Mouse (Mus musculus) liver, adult 2 months (tissue): ENCODE measurements around the gene Enc1. TPM values are rescaled to one million over a fixed set of nuclear protein-coding genes. Genes with fewer than 3 reads are reported as not detected.

Experiments used
- DNase-seq: peaks from one replicate; pipeline ENCODE4 v3.0.0-alpha.2; 2011; ENCODE audit warnings: low read depth, low spot score; ENCODE audit errors: extremely low read depth
- H3K27ac ChIP-seq: fragments of 200-500 bp; replicated peaks from 2 replicates; pipeline ENCODE4 v1.5.1; 2012; ENCODE audit warnings: low read depth, mild to moderate bottlenecking, control low read depth, inconsistent platforms, low read length; ENCODE audit not compliant: insufficient read depth
- H3K27me3 ChIP-seq: fragments of 200-500 bp; 2 replicates; pipeline ENCODE4 v1.6.1; 2012; ENCODE audit warnings: mild to moderate bottlenecking, moderate library complexity, low read length, inconsistent platforms; ENCODE audit not compliant: control insufficient read depth, insufficient read depth
- H3K36me3 ChIP-seq: fragments of 200-500 bp; 2 replicates; pipeline ENCODE4 v1.6.1; 2012; ENCODE audit warnings: low read length, inconsistent platforms; ENCODE audit not compliant: control insufficient read depth, insufficient read depth
- H3K4me1 ChIP-seq: fragments of 200-500 bp; 2 replicates; pipeline ENCODE4 v1.6.1; 2011; ENCODE audit warnings: low read length; ENCODE audit not compliant: control insufficient read depth, insufficient read depth
- H3K4me3 ChIP-seq: fragments of 200-500 bp; 2 replicates; pipeline ENCODE4 v1.5.1; 2011; ENCODE audit warnings: low read depth, mild to moderate bottlenecking, control low read depth, low read length, moderate library complexity; ENCODE audit not compliant: insufficient read depth
- H3K79me2 ChIP-seq: fragments of 200-500 bp; 2 replicates; pipeline ENCODE4 v1.6.1; 2012; ENCODE audit warnings: inconsistent platforms, mild to moderate bottlenecking, low read length, moderate library complexity; ENCODE audit not compliant: control insufficient read depth, insufficient read depth
- H3K9ac ChIP-seq: fragments of 200-500 bp; 2 replicates; pipeline ENCODE4 v1.6.1; 2012; ENCODE audit warnings: low read depth, mild to moderate bottlenecking, control low read depth, inconsistent platforms, low read length
- CTCF ChIP-seq: fragments of 200-500 bp; IDR thresholded peaks from 2 replicates; pipeline ENCODE4 v1.5.1; 2011; ENCODE audit warnings: low read depth, low read length, control low read depth
- POLR2A ChIP-seq: fragments of 200-500 bp; IDR thresholded peaks from 2 replicates; pipeline ENCODE4 v1.6.1; 2011; ENCODE audit warnings: low read length, control low read depth; ENCODE audit not compliant: insufficient read depth; ENCODE audit errors: extremely low read depth
- WGBS: fragments of 180-500 bp; shearing (Covaris S2); methylation state at CpG from one replicate; pipeline ENCODE4 v1.1.7; 2018; 5-methylcytosine and 5-hydroxymethylcytosine counted together
- polyA plus RNA-seq: library from polyadenylated mRNA; depleted of rRNA; stranded (reverse); fragments of >200 nt; gene quantifications from 2 replicates; pipeline ENCODE4 v1.2.3, GENCODE M21; 2012
- total RNA-seq: library from RNA; depleted of rRNA; stranded (reverse); fragments of >200 nt; gene quantifications from 2 replicates; pipeline ENCODE4 v1.2.3, GENCODE M21; 2014

The Enc1 gene
- total and polyA plus RNA-seq, 2 experiments: 1.3 to 2.6 TPM

DNA sequence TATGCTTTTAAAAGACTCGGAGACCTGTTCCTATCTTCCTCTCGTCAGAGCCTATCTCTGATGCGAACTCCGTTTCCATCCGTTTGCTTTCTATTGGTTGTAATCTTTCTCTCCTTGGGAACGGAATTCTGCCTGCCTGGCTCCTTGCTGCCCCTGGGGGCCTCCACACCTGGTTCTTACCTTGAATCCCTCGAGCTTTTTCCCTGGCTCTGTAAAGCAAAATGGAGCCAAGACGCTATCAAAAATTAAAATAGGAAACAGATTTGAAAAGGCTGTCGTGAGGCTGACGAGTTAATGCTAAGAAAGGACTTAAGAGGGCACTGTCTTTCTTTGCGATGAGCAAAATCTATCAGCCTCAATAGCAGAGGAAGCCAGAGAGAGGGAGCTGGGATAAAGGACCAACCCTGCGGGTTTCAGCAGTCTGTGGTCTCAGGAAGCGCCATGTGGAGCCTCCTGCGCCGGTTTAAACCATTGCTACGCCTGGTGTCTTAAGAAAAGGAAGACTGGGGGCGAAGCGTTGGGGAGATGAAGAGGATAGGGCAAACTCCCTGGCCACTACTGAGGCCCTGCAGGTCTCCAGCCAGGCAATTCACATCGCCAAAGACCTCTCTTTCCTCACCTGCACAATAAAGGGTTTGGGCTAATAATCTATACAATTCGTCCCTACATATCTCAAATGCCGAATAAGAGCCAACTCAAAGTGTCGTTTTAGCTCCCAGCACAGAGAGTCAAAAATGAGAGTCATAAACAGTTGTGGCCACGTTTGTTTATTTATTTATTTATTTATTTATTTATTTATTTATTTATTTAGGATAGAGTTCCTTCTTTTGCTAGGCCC lies 1.3 kb upstream of the Enc1 start:
- 20% methylated on average over 23 of the region's 23 CpGs for WGBS
- Histone ChIP-seq H3K27ac (no peak overlapping the region), H3K79me2 (no peaks in the 10 kb centered on the region), H3K4me3 (no peak overlapping the region), H3K4me1 (peaks cover 4% of the 10 kb centered on the region; the same call in 1 of the 2 replicates), H3K9ac (no peak overlapping the region), H3K36me3 (no peaks in the 10 kb centered on the region), H3K27me3 (no peaks in the 10 kb centered on the region)
- DNase-seq: peak; percentile 74
- TF ChIP-seq POLR2A (no peak), CTCF (peak; percentile 49)

DNA sequence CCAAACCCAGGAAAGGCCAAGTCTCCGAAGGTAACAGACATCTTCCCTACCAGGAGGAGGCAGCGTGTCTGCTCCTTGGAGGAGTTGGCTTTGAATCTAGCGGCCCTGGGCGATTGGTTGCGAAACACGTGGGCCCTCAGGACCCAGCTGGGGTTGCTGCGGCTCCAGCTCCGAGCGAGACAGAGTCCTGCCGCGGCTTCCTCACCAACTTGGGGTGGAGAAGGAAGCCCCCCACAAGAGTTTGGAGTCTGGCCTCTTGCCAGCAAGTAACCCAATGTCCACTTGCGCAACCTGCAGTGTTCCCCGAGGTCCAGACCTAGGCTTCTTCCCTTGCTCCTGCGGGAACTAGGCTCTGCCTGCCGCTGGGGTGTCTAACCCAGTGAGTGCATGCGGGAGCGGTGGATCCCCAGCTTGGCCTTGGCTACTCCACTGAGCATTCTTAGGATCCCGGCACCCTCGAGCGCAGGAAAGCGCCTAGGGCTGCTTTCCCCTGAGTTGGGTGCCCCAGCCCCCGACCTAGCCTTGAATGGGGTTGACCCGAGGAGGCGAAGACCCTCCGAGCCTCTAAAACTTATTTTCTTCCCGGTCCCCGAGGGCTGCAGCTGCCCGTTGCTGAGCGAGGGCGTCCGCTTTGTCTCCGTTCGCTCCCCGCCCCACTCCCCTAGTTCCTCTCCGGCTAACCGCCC lies 483 bp upstream of the Enc1 start:
- DNase-seq: peak; percentile 46
- under 1% methylated on average over 34 of the region's 36 CpGs for WGBS
- Histone ChIP-seq H3K79me2 (no peaks in the 10 kb centered on the region), H3K27me3 (no peaks in the 10 kb centered on the region), H3K27ac (peak overlapping the region; percentile 52), H3K4me1 (peaks cover 4% of the 10 kb centered on the region; the same call in 1 of the 2 replicates), H3K9ac (peak overlapping the region; percentile 91), H3K4me3 (peak overlapping the region; percentile 87), H3K36me3 (no peaks in the 10 kb centered on the region)
- TF ChIP-seq POLR2A (no peak), CTCF (peak; percentile 32)

DNA sequence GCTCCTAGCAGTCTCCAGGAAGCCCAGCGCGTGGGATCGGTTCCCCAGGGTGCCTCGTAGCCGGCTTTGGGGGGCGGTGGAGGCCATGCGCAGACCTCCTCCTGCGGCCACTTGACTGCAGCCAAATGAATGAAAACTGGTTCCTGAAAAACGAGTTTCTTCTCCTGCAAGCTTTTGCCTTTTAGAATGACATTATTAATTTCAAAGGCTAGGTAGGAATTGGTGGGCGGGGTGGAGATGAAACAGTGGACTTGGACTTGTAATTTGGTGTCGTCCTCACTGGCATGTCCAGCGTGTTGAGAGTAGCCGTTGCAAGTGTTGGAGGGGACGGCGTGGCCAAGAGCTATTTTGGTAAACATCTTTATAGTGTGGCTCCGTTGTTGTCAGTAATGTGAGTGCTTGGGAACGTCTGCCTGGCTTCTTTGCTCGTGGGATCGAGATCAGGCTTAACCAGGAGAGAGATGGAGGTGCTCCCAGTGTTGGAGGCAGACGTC lies 929 bp downstream of the Enc1 start:
- H3K79me2 ChIP-seq: 0 out of 2 replicates have a peak, but pooled peaks cover 3% of the 10 kb centered on the region
- peak overlapping the region; percentile 87 for H3K4me3 ChIP-seq
- H3K36me3 ChIP-seq: no peaks in the 10 kb centered on the region
- TF ChIP-seq POLR2A: no peak
- no peak for TF ChIP-seq CTCF
- no peaks in the 10 kb centered on the region for H3K27me3 ChIP-seq
- WGBS: under 1% methylated on average over 20 of the region's 20 CpGs
- peak overlapping the region; percentile 91 for H3K9ac ChIP-seq
- H3K27ac ChIP-seq: 0 out of 2 replicates have a peak overlapping the region, but pooled peaks have one; percentile 69
- peak; percentile 45 for DNase-seq
- peaks cover 4% of the 10 kb centered on the region; the same call in 1 of the 2 replicates for H3K4me1 ChIP-seq

GRCm38 (mm10) chr13:97242716-97243115 lies 1.8 kb downstream of the Enc1 start:
- H3K79me2 ChIP-seq: 0 out of 2 replicates have a peak, but pooled peaks cover 3% of the 10 kb centered on the region
- 10% methylated on average over 6 of the region's 6 CpGs for WGBS
- H3K36me3 ChIP-seq: no peaks in the 10 kb centered on the region
- DNase-seq: no peak
- TF ChIP-seq POLR2A (no peak), CTCF (no peak)
- no peak overlapping the region for H3K27ac ChIP-seq
- H3K4me1 ChIP-seq: peaks cover 4% of the 10 kb centered on the region; the same call in 1 of the 2 replicates
- H3K4me3 ChIP-seq: 0 out of 2 replicates have a peak overlapping the region, but pooled peaks have one; percentile 9
- no peak overlapping the region for H3K9ac ChIP-seq
- H3K27me3 ChIP-seq: no peaks in the 10 kb centered on the region

GRCm38 (mm10) chr13:97243962-97244711 lies 3.2 kb downstream of the Enc1 start:
- WGBS: 72% methylated on average over 15 of the region's 15 CpGs
- no peak overlapping the region for H3K27ac ChIP-seq
- DNase-seq: no peak
- no peaks in the 10 kb centered on the region for H3K27me3 ChIP-seq
- no peak overlapping the region for H3K4me3 ChIP-seq
- H3K4me1 ChIP-seq: peaks cover 4% of the 10 kb centered on the region; the same call in 1 of the 2 replicates
- TF ChIP-seq CTCF (no peak), POLR2A (no peak)
- 0 out of 2 replicates have a peak, but pooled peaks cover 3% of the 10 kb centered on the region for H3K79me2 ChIP-seq
- no peak overlapping the region for H3K9ac ChIP-seq
- no peaks in the 10 kb centered on the region for H3K36me3 ChIP-seq
